Mouse (Mus musculus): ENCODE results near the gene Tmem150a. TPM values are rescaled to one million over a fixed set of nuclear protein-coding genes. Genes with fewer than 3 reads are reported as not detected.

The Tmem150a gene
- polyA plus RNA-seq, 1 experiment, result 13.0 TPM

DNA sequence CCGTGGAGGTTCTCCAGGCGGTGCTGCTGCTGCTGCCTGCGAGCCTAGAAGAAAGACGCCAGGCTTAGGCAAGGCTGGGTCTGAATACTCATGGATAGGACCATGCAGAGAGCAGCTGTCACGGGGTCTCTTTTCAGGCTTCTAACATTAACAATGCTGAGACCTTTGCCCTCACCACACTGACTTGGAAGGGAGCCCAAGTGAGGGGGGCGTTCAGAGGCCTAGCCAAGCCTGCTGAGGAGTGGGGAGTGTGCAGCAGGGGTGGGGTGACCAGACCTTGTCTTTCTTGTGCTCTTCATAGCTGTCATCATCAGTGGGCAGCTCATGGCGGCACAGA is 5.3 kb downstream of the Tmem150a start:
- Histone ChIP-seq H3K27me3 (ENCODE audit: control insufficient read depth, insufficient read depth, low read length, poor library complexity, severe bottlenecking) (no peaks in the 10 kb centered on the region), H3K4me3 (ENCODE audit: low read depth, low read length) (no peak overlapping the region), H3K9me3 (replicated peaks; ENCODE audit: control insufficient read depth, insufficient read depth, low read length, poor library complexity, severe bottlenecking) (no peaks in the 10 kb centered on the region), H3K9ac (ENCODE audit: low read depth, poor library complexity, severe bottlenecking) (no peak overlapping the region), H3K4me1 (ENCODE audit: control insufficient read depth, insufficient read depth, low read length) (peaks cover 4% of the 10 kb centered on the region), H3K36me3 (ENCODE audit: control insufficient read depth, insufficient read depth, low read length, poor library complexity, severe bottlenecking) (peaks cover 12% of the 10 kb centered on the region), H3K27ac (ENCODE audit: insufficient read depth, low read length) (no peak overlapping the region)
- TF ChIP-seq EP300 (IDR thresholded peaks at IDR 0.05; ENCODE audit: insufficient read depth, low read depth, low read length) (no peak), POLR2A (IDR thresholded peaks at IDR 0.05; ENCODE audit: insufficient read depth, low read length) (no peak), CTCF (IDR thresholded peaks at IDR 0.05; ENCODE audit: low read depth, low read length) (no peak)

GRCm38 (mm10) chr6:72361121-72361551 is 5.9 kb downstream of the Tmem150a start:
- peaks cover 12% of the 10 kb centered on the region for H3K36me3 ChIP-seq (ENCODE audit: control insufficient read depth, insufficient read depth, low read length, poor library complexity, severe bottlenecking)
- peak overlapping the region; percentile 63 for H3K9ac ChIP-seq (ENCODE audit: low read depth, poor library complexity, severe bottlenecking)
- H3K27ac ChIP-seq (ENCODE audit: insufficient read depth, low read length), result no peak overlapping the region
- H3K27me3 ChIP-seq (ENCODE audit: control insufficient read depth, insufficient read depth, low read length, poor library complexity, severe bottlenecking), result no peaks in the 10 kb centered on the region
- H3K4me1 ChIP-seq (ENCODE audit: control insufficient read depth, insufficient read depth, low read length), result peaks cover 4% of the 10 kb centered on the region
- H3K9me3 ChIP-seq (replicated peaks; ENCODE audit: control insufficient read depth, insufficient read depth, low read length, poor library complexity, severe bottlenecking), result no peaks in the 10 kb centered on the region
- H3K4me3 ChIP-seq (ENCODE audit: low read depth, low read length), result peak overlapping the region; percentile 97
- no peak for TF ChIP-seq POLR2A (IDR thresholded peaks at IDR 0.05; ENCODE audit: insufficient read depth, low read length)
- no peak for TF ChIP-seq EP300 (IDR thresholded peaks at IDR 0.05; ENCODE audit: insufficient read depth, low read depth, low read length)
- TF ChIP-seq CTCF (IDR thresholded peaks at IDR 0.05; ENCODE audit: low read depth, low read length), result no peak

- no peaks in the 10 kb centered on the region for H3K27me3 ChIP-seq (ENCODE audit: control insufficient read depth, insufficient read depth, low read length, poor library complexity, severe bottlenecking)
- peaks cover 4% of the 10 kb centered on the region for H3K4me1 ChIP-seq (ENCODE audit: control insufficient read depth, insufficient read depth, low read length)
- peak overlapping the region; percentile 97 for H3K4me3 ChIP-seq (ENCODE audit: low read depth, low read length)
- no peak for TF ChIP-seq EP300 (IDR thresholded peaks at IDR 0.05; ENCODE audit: insufficient read depth, low read depth, low read length)
- peak; percentile 41 for TF ChIP-seq POLR2A (IDR thresholded peaks at IDR 0.05; ENCODE audit: insufficient read depth, low read length)
- TF ChIP-seq CTCF (IDR thresholded peaks at IDR 0.05; ENCODE audit: low read depth, low read length), result peak; percentile 26
- H3K36me3 ChIP-seq (ENCODE audit: control insufficient read depth, insufficient read depth, low read length, poor library complexity, severe bottlenecking), result peaks cover 12% of the 10 kb centered on the region
- H3K27ac ChIP-seq (ENCODE audit: insufficient read depth, low read length), result peak overlapping the region; percentile 83
- H3K9ac ChIP-seq (ENCODE audit: low read depth, poor library complexity, severe bottlenecking), result peak overlapping the region; percentile 63
- no peaks in the 10 kb centered on the region for H3K9me3 ChIP-seq (replicated peaks; ENCODE audit: control insufficient read depth, insufficient read depth, low read length, poor library complexity, severe bottlenecking)
Measured at GRCm38 (mm10) chr6:72362132-72363028, 7.1 kb downstream of the Tmem150a start.

GRCm38 (mm10) chr6:72364009-72364408 is 8.8 kb downstream of the Tmem150a start:
- H3K36me3 ChIP-seq (ENCODE audit: control insufficient read depth, insufficient read depth, low read length, poor library complexity, severe bottlenecking), result peaks cover 12% of the 10 kb centered on the region
- no peaks in the 10 kb centered on the region for H3K9me3 ChIP-seq (replicated peaks; ENCODE audit: control insufficient read depth, insufficient read depth, low read length, poor library complexity, severe bottlenecking)
- no peak overlapping the region for H3K27ac ChIP-seq (ENCODE audit: insufficient read depth, low read length)
- peaks cover 4% of the 10 kb centered on the region for H3K4me1 ChIP-seq (ENCODE audit: control insufficient read depth, insufficient read depth, low read length)
- H3K4me3 ChIP-seq (ENCODE audit: low read depth, low read length), result no peak overlapping the region
- H3K9ac ChIP-seq (ENCODE audit: low read depth, poor library complexity, severe bottlenecking), result no peak overlapping the region
- TF ChIP-seq POLR2A (IDR thresholded peaks at IDR 0.05; ENCODE audit: insufficient read depth, low read length) (no peak), CTCF (IDR thresholded peaks at IDR 0.05; ENCODE audit: low read depth, low read length) (peak; percentile 42)
- H3K27me3 ChIP-seq (ENCODE audit: control insufficient read depth, insufficient read depth, low read length, poor library complexity, severe bottlenecking), result no peaks in the 10 kb centered on the region

DNA sequence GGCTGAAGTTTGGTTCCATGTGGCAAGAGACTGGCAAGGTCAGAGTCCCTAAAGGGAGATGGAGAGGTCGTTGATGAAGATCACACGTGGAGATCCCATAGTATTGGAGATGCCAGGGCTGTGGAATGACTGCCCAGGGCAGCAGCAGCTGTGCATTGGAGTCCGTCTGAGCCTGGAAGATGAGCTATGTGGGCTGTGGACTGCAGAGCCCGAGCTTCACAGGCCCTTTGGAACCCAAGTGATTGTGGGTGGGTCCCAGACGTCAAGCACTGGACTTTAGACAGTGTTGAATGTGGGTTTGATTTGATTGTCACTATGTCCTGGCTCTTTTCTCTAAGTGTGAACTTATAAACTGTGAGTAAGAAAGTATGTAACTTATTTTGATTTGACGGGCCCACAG is 9.7 kb downstream of the Tmem150a start:
- peaks cover 4% of the 10 kb centered on the region for H3K4me1 ChIP-seq (ENCODE audit: control insufficient read depth, insufficient read depth, low read length)
- H3K27ac ChIP-seq (ENCODE audit: insufficient read depth, low read length), result no peak overlapping the region
- no peak overlapping the region for H3K9ac ChIP-seq (ENCODE audit: low read depth, poor library complexity, severe bottlenecking)
- no peaks in the 10 kb centered on the region for H3K27me3 ChIP-seq (ENCODE audit: control insufficient read depth, insufficient read depth, low read length, poor library complexity, severe bottlenecking)
- H3K4me3 ChIP-seq (ENCODE audit: low read depth, low read length), result no peak overlapping the region
- peaks cover 7% of the 10 kb centered on the region; the same call in 1 of the 2 replicates for H3K36me3 ChIP-seq (ENCODE audit: control insufficient read depth, insufficient read depth, low read length, poor library complexity, severe bottlenecking)
- H3K9me3 ChIP-seq (replicated peaks; ENCODE audit: control insufficient read depth, insufficient read depth, low read length, poor library complexity, severe bottlenecking), result no peaks in the 10 kb centered on the region
- TF ChIP-seq EP300 (IDR thresholded peaks at IDR 0.05; ENCODE audit: insufficient read depth, low read depth, low read length) (no peak), CTCF (IDR thresholded peaks at IDR 0.05; ENCODE audit: low read depth, low read length) (no peak), POLR2A (IDR thresholded peaks at IDR 0.05; ENCODE audit: insufficient read depth, low read length) (no peak)

GRCm38 (mm10) chr6:72366304-72366703 is 11.1 kb downstream of the Tmem150a start:
- no peak overlapping the region for H3K4me3 ChIP-seq (ENCODE audit: low read depth, low read length)
- H3K36me3 ChIP-seq (ENCODE audit: control insufficient read depth, insufficient read depth, low read length, poor library complexity, severe bottlenecking), result no peaks in the 10 kb centered on the region
- H3K9ac ChIP-seq (ENCODE audit: low read depth, poor library complexity, severe bottlenecking), result no peak overlapping the region
- TF ChIP-seq CTCF (IDR thresholded peaks at IDR 0.05; ENCODE audit: low read depth, low read length) (no peak), EP300 (IDR thresholded peaks at IDR 0.05; ENCODE audit: insufficient read depth, low read depth, low read length) (no peak), POLR2A (IDR thresholded peaks at IDR 0.05; ENCODE audit: insufficient read depth, low read length) (no peak)
- H3K27me3 ChIP-seq (ENCODE audit: control insufficient read depth, insufficient read depth, low read length, poor library complexity, severe bottlenecking), result no peaks in the 10 kb centered on the region
- peaks cover under 1% of the 10 kb centered on the region for H3K4me1 ChIP-seq (ENCODE audit: control insufficient read depth, insufficient read depth, low read length)
- no peak overlapping the region for H3K27ac ChIP-seq (ENCODE audit: insufficient read depth, low read length)
- no peaks in the 10 kb centered on the region for H3K9me3 ChIP-seq (replicated peaks; ENCODE audit: control insufficient read depth, insufficient read depth, low read length, poor library complexity, severe bottlenecking)
